Mouse (Mus musculus): ENCODE measurements around the gene Commd4. TPM values are rescaled to one million over a fixed set of nuclear protein-coding genes. Genes with fewer than 3 reads are reported as not detected.

The Commd4 gene
- total RNA-seq, 4 experiments from 2014 or later = 65.5 to 89.4 (median 70.9) TPM

- DNase-seq = no peak
These were observed 16.4 kb downstream of the Commd4 start for GRCm38 (mm10) chr9:57141417-57142353.

DNA sequence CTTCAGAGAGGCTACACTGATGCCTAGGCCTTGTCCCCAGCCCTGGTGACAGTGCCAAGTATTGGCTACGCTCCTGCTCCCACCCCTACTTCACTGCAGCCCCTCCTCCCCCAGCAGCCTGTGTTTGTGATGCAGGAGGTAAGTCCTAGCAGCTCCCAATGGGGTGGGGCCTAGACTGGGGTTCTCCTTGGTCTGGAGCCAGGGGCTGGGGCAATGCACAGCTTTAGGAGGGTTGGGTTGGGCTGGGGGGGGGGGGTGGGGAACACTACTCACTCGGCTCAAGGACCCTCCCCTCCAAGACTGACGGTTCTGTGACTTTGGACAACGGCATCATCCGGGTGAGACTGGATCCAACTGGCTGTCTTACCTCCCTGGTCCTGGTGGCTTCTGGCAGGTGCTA, 18.6 kb downstream of the Commd4 start:
- no peak for DNase-seq

- DNase-seq = no peak
These were observed 19.0 kb downstream of the Commd4 start for GRCm38 (mm10) chr9:57139110-57139509.

DNA sequence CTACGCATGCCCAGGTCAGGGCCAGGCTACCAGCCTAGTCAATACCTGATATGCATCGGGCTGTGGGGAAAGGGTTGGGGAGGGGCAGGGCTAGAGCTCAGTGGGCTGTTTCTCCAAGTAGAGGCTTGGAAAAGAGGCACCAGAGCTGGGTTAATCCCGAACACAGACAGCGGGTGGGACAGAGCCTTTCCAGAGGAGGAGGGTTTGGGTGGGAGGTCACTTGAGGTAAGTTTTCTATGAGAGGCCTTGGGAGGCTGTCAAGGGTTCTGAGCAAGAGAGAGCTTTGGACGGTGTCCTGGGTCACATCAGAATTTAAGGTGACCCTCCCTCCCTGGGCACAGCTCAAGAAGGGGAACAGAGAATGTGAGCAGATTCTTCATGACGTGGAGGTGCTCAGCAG, 19.6 kb downstream of the Commd4 start:
- no peak for DNase-seq

DNA sequence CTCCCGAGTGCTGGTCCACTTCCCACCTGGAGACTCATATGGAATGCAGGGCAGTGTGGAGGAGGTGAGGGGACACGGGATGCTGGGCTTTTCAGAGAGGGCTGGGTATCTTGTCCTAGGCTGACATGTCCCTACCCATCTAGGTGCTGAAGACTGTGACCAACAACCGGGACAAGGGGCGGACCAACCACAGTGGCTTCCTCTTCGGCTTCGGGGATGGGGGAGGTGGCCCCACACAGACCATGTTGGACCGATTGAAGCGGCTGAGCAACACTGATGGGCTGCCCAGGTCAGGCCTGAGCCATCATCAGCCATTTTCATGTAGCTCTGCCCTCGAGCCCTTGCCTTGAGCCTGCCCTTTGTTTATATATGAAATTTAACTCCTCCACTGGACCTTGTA, 20.4 kb downstream of the Commd4 start:
- DNase-seq = no peak

DNA sequence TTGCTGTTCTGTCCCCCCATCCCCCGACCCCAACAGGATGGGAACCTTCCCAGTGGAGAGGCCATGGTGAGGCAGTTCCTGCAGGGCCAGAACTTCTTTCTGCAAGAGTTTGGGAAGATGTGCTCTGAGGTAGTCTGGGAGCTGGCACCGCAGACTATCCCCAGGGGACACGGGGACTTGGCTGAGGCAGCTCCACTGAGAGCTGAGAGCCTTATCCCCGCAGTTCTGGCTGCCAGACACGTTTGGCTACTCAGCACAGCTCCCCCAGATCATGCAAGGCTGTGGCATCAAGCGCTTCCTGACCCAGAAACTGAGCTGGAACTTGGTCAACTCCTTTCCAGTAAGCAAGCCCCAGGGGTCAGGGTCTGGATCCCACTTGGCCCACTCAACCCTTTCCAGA, 20.9 kb downstream of the Commd4 start:
- no peak for DNase-seq

DNA sequence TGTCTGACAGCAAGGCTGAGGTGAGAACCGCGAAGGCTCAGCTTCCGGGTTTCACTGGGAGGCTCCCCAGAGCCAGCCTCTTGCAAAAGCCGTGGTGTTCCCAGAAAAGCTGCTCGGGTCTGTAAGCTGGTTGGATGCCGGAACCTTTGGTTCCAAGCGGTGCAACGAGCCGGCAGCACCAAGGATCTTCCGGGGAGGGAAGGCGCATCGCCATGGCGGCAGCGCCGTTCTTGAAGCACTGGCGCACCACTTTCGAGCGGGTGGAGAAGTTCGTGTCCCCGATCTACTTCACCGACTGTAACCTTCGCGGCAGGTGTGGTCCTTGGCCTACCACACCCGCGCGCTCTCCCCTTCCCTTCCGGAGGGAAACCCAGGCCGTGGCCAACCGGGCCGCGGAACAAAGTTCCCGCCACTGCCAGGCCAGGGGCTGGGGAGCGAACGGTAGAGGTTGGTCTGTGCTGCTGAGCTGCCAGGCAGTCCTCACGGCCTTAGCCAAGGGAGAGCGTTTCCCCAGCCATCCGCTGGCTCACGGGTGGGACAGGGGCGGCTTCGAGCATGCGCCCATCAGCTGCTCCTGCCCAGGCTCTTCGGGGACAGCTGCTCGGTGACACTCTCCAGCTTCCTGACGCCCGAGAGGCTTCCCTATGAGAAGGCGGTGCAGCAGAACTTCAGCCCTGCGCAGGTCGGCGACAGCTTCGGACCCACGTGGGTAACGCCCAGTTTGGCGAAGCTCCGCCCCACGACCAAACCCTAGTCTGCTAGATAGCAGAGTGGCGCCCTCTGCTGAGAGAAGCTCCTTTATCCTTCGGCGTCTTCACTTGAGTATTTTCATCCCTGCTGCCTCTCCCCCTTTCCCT, 27.3 kb downstream of the Commd4 start, which contains the start of gene Man2c1:
Gene Man2c1 (plus strand): TSS at position 114 of the 857 bp plus-strand sequence.
- DNase-seq = peak; percentile 90

DNA sequence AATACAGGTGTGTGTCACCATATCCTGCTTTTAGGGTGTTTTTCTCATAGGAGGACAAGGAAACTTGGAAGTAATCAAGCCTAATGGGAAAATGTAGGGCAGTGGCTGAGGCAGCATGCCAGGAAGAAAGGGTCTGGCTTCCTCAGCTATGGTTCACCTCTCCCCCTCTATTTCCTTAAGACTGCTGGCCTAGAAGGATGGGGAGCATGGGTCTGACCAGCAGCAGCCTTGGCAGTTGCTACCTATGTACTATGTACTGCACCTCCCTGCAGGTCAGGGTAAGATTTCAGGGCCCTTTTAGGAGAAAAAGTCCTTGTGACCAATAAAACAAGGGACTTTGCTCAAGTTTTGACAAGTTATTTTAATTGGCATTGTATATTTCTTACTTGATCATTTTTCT, 28.5 kb downstream of the Commd4 start:
- no peak for DNase-seq

DNA sequence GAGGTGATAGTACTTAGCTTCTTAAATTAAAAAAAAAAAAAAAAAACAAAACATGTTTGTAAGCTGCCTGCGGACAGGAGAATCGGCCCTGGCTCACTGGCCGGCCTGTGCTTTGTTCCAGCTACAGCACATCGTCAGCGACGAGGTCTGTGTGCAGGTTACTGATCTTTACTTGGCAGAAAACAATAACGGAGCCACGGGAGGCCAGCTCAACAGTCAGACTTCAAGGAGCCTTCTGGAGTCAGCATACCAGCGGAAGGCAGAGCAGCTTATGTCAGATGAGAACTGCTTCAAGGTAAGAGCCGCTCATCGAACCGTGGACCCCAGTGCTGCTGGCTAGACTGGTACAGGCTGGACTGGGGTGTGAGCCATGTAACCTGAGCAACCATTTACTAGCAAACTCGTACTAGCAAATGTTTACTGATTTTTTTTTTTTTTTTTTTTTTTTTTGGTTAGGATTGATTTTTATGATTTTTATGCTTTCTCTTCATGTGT, 40.8 kb downstream of the Commd4 start:
- DNase-seq = no peak

Other genes starting within 250 kb of the Commd4 start
- 10 to 100 TPM; 31.4 to 52.0 (median 39.9) TPM for gene Snx33, start 230.0 kb downstream of the Commd4 start, total RNA-seq (2022)
- 100 to 1,000 TPM; 102 to 128 (median 114) TPM for gene Imp3, start 220.9 kb downstream of the Commd4 start, total RNA-seq (2022)
- 10 to 100 TPM; 16.2 to 20.6 (median 17.2) TPM for gene Snupn, start 207.5 kb downstream of the Commd4 start, total RNA-seq (2022)
- 10 to 100 TPM; 54.2 to 57.3 (median 56.7) TPM for gene Ptpn9, start 163.4 kb downstream of the Commd4 start, total RNA-seq (2022)
- gene Sin3a, start 86.3 kb downstream of the Commd4 start, total RNA-seq (2022) = 10 to 100 TPM; 43.5 to 69.7 (median 66.9) TPM
- gene Man2c1, start 27.6 kb downstream of the Commd4 start, total RNA-seq (2022) = 100 to 1,000 TPM; 138 to 208 (median 173) TPM
- gene Neil1, start 10.0 kb downstream of the Commd4 start, total RNA-seq (2022) = 10 to 100 TPM; 10.7 to 16.6 (median 13.7) TPM
- not detected for gene Trcg1, start 78.2 kb upstream of the Commd4 start, total RNA-seq (2022)
- gene 1700017B05Rik, start 104.3 kb upstream of the Commd4 start, total RNA-seq (2022) = 10 to 100 TPM; 41.3 to 76.8 (median 50.9) TPM